Mouse (Mus musculus) intestine, postnatal 0 days (tissue): ENCODE data around the gene Sh2d3c. TPM values are rescaled to one million over a fixed set of nuclear protein-coding genes. Genes with fewer than 3 reads are reported as not detected.

Experiments
- ATAC-seq: fragments of 200-750 bp; cut with Nextera tagmentation; 2 replicates; pipeline ENCODE4 v1.8.0; 2017; ENCODE audit warnings: mild to moderate bottlenecking, moderate TSS enrichment, moderate library complexity
- H3K27ac ChIP-seq: fragments of 300-500 bp; sonication (generic); 2 replicates; pipeline ENCODE4 v1.5.1; 2014; ENCODE audit warnings: mild to moderate bottlenecking, low read depth, low read length, moderate library complexity
- H3K27me3 ChIP-seq: fragments of 300-500 bp; sonication (generic); replicated peaks from 2 replicates; pipeline ENCODE4 v1.6.1; 2014; ENCODE audit warnings: low read length, mixed read lengths; ENCODE audit not compliant: control insufficient read depth, insufficient read depth
- H3K36me3 ChIP-seq: fragments of 300-500 bp; sonication (generic); 2 replicates; pipeline ENCODE4 v1.6.1; 2014; ENCODE audit warnings: mild to moderate bottlenecking, moderate library complexity; ENCODE audit not compliant: control insufficient read depth, insufficient read depth
- H3K4me1 ChIP-seq: fragments of 300-500 bp; sonication (generic); replicated peaks from 2 replicates; pipeline ENCODE4 v1.6.1; 2014; ENCODE audit warnings: antibody characterized with exemption, low read length, mixed read lengths; ENCODE audit not compliant: control insufficient read depth, insufficient read depth
- H3K4me2 ChIP-seq: fragments of 300-500 bp; sonication (generic); replicated peaks from 2 replicates; pipeline ENCODE4 v1.6.1; 2014; ENCODE audit warnings: low read depth, mild to moderate bottlenecking, moderate library complexity
- H3K4me3 ChIP-seq: fragments of 300-500 bp; sonication (generic); 2 replicates; pipeline ENCODE4 v1.5.1; 2014; ENCODE audit warnings: low read depth, low read length
- H3K9ac ChIP-seq: fragments of 300-500 bp; sonication (generic); 2 replicates; pipeline ENCODE4 v1.6.1; 2014; ENCODE audit warnings: mild to moderate bottlenecking, low read depth, low read length
- H3K9me3 ChIP-seq: fragments of 300-500 bp; sonication (generic); 2 replicates; pipeline ENCODE4 v1.6.1; 2016; ENCODE audit warnings: mixed run types; ENCODE audit not compliant: control insufficient read depth
- CTCF ChIP-seq: sonication (generic); IDR thresholded peaks from 2 replicates; pipeline ENCODE4 v1.5.1; 2016; ENCODE audit warnings: low read depth, mild to moderate bottlenecking, control low read depth, antibody characterized with exemption, moderate library complexity
- WGBS: fragments of 180-500 bp; shearing (Covaris S2); extraction: QIAGEN DNeasy Blood & Tissue Kit; methylation state at CpG from one replicate; pipeline ENCODE4 v1.1.7; 2014; 5-methylcytosine and 5-hydroxymethylcytosine counted together
- polyA plus RNA-seq: library from polyadenylated mRNA; unstranded; fragments of >200 nt; fragmentation: Nextera tagmentation; extraction: Ambion mirVana; gene quantifications from 2 replicates; pipeline ENCODE4 v1.2.1, GENCODE M21; 2015

Sh2d3c gene
- polyA plus RNA-seq, 1 experiment from 2014 or later, result 11.2 TPM

GRCm38 (mm10) chr2:32720053-32720452 is 802 bp upstream of the Sh2d3c start:
- H3K27ac ChIP-seq, result no peak overlapping the region
- H3K36me3 ChIP-seq, result no peaks in the 10 kb centered on the region
- no peaks in the 10 kb centered on the region for H3K9me3 ChIP-seq
- no peak overlapping the region for H3K4me2 ChIP-seq
- H3K27me3 ChIP-seq, result no peaks in the 10 kb centered on the region
- 0 out of 2 replicates have a peak, but pooled peaks cover 3% of the 10 kb centered on the region for H3K4me1 ChIP-seq
- H3K9ac ChIP-seq, result no peak overlapping the region
- H3K4me3 ChIP-seq, result no peak overlapping the region
- no peak for ATAC-seq
- TF ChIP-seq CTCF, result no peak
- 92% methylated on average over 3 of the region's 3 CpGs for WGBS

GRCm38 (mm10) chr2:32722046-32722445 is 1.2 kb downstream of the Sh2d3c start:
- WGBS, result 28% methylated on average over 6 of the region's 6 CpGs
- ATAC-seq, result 0 out of 2 replicates have a peak, but pooled peaks have one; percentile 13
- Histone ChIP-seq H3K4me1 (0 out of 2 replicates have a peak, but pooled peaks cover 3% of the 10 kb centered on the region), H3K27me3 (no peaks in the 10 kb centered on the region), H3K9ac (no peak overlapping the region), H3K36me3 (no peaks in the 10 kb centered on the region), H3K27ac (no peak overlapping the region), H3K9me3 (no peaks in the 10 kb centered on the region), H3K4me2 (peak overlapping the region; percentile 24; the same call in 1 of the 2 replicates), H3K4me3 (0 out of 2 replicates have a peak overlapping the region, but pooled peaks have one; percentile 11)
- TF ChIP-seq CTCF, result no peak

GRCm38 (mm10) chr2:32722581-32722980 is 1.7 kb downstream of the Sh2d3c start:
- ATAC-seq, result no peak
- WGBS, result 63% methylated on average over 3 of the region's 3 CpGs
- H3K4me2 ChIP-seq, result 0 out of 2 replicates have a peak overlapping the region, but pooled peaks have one; percentile 24
- H3K9ac ChIP-seq, result no peak overlapping the region
- no peaks in the 10 kb centered on the region for H3K27me3 ChIP-seq
- no peak overlapping the region for H3K27ac ChIP-seq
- H3K9me3 ChIP-seq, result no peaks in the 10 kb centered on the region
- no peaks in the 10 kb centered on the region for H3K36me3 ChIP-seq
- 0 out of 2 replicates have a peak, but pooled peaks cover 3% of the 10 kb centered on the region for H3K4me1 ChIP-seq
- no peak overlapping the region for H3K4me3 ChIP-seq
- TF ChIP-seq CTCF, result no peak

- ATAC-seq, result no peak
- WGBS, result 86% methylated on average over 4 of the region's 4 CpGs
- no peak overlapping the region for H3K27ac ChIP-seq
- H3K4me1 ChIP-seq, result 0 out of 2 replicates have a peak, but pooled peaks cover 3% of the 10 kb centered on the region
- no peaks in the 10 kb centered on the region for H3K9me3 ChIP-seq
- H3K36me3 ChIP-seq, result no peaks in the 10 kb centered on the region
- H3K4me2 ChIP-seq, result no peak overlapping the region
- no peak for TF ChIP-seq CTCF
- H3K9ac ChIP-seq, result no peak overlapping the region
- H3K4me3 ChIP-seq, result no peak overlapping the region
- no peaks in the 10 kb centered on the region for H3K27me3 ChIP-seq
Measured at GRCm38 (mm10) chr2:32724149-32724548, 3.3 kb downstream of the Sh2d3c start.

GRCm38 (mm10) chr2:32724832-32725790 is 4.3 kb downstream of the Sh2d3c start:
- H3K27ac ChIP-seq, result no peak overlapping the region
- 67% methylated on average over 16 of the region's 16 CpGs for WGBS

GRCm38 (mm10) chr2:32727435-32727834 is 6.6 kb downstream of the Sh2d3c start:
- no peaks in the 10 kb centered on the region for H3K36me3 ChIP-seq
- H3K27ac ChIP-seq, result no peak overlapping the region
- 1% methylated on average over 16 of the region's 16 CpGs for WGBS
- H3K4me1 ChIP-seq, result no peaks in the 10 kb centered on the region
- H3K27me3 ChIP-seq, result no peaks in the 10 kb centered on the region
- H3K9ac ChIP-seq, result no peak overlapping the region
- H3K9me3 ChIP-seq, result no peaks in the 10 kb centered on the region
- peak overlapping the region; percentile 61 for H3K4me2 ChIP-seq
- peak; percentile 92 for ATAC-seq
- H3K4me3 ChIP-seq, result peak overlapping the region; percentile 31
- TF ChIP-seq CTCF, result no peak

More at GRCm38 (mm10) chr2:32724832-32725790, 4.3 kb downstream of the Sh2d3c start:
- Histone ChIP-seq H3K36me3 (no peaks in the 10 kb centered on the region), H3K9me3 (no peaks in the 10 kb centered on the region), H3K27me3 (no peaks in the 10 kb centered on the region), H3K4me1 (0 out of 2 replicates have a peak, but pooled peaks cover 3% of the 10 kb centered on the region), H3K9ac (no peak overlapping the region), H3K4me3 (no peak overlapping the region), H3K4me2 (no peak overlapping the region)
- TF ChIP-seq CTCF, result no peak
- no peak for ATAC-seq
